Mouse (Mus musculus) gastrocnemius, adult 8-10 months (tissue): ENCODE measurements around the gene Ints11. TPM values are rescaled to one million over a fixed set of nuclear protein-coding genes. Genes with fewer than 3 reads are reported as not detected.

Experiments
- DNase-seq, 2 experiments: peaks; one replicate each; pipeline ENCODE4 v3.0.0; 2022; ENCODE audit warnings: low spot score in 2 of 2
- total RNA-seq, 4 experiments: library from RNA; stranded (reverse); gene quantifications; 2 replicates each; pipeline ENCODE4 v1.2.4; 2022

The Ints11 gene
- total RNA-seq, 4 experiments from 2014 or later, result 13.0 to 16.8 (median 14.1) TPM

- DNase-seq, result peak; percentile 37 to 60
These were observed 21.6 kb upstream of the Ints11 start for GRCm38 (mm10) chr4:155847591-155848352.

GRCm38 (mm10) chr4:155848434-155849095 is 20.8 kb upstream of the Ints11 start:
- DNase-seq, result peak; percentile 60 to 72

- DNase-seq, result no peak
These were observed 20.0 kb upstream of the Ints11 start for GRCm38 (mm10) chr4:155849391-155849790.

DNA sequence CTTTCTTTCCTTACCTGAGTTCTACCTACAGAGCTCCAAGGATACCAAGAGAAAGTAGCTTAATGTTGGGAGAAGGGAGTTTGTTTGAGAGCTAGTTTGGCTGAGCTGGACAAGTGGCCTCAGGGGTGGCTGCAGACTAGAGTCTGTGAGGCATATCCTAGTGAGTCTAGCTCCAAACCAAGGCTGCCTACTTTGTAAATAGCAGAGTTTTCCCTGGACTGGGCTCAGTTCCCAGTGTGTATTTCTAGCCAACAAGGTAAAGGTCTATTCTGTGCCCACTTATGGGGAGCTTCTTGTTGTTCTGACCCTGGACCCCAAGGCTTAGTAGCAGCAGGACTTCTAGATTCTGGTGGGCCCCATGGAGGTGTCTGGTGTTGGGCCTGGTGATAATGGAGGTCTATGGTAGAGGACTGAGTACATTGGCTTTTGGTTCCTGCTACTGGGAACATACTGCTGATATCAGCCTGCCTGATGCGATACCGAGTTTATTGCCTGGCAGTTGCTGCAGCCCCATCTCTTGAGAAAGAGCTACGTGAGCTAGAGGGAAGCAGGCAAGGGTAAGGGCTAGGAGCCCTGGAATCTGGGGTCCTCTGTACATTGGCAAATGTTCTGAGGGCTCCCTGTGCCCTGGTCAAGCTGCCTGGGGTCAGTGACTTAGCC is 19.4 kb upstream of the Ints11 start:
- no peak for DNase-seq

DNA sequence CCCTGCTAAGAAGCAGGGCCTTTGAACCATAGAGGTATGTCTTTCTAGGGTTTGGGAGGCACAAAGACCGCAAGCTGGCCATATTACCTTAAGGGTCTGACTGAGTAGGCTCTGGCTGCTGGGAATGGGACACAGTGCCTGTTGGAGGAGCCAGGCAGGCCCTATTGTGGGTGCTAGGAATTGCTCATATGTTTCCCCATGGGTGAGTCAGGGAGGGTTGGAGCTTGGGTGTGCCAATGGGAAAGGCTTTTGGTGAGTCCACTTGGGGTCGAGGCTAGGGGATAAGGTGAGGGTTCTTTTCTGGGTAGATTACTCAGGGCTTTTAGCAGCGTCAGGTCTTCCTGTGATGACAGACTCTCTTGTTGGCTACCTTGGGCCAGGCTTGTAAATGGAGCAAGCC is 18.0 kb upstream of the Ints11 start:
- DNase-seq, result no peak

GRCm38 (mm10) chr4:155851951-155852411 is 17.4 kb upstream of the Ints11 start:
- no peak for DNase-seq

- DNase-seq, result no peak
These were observed 15.9 kb upstream of the Ints11 start for GRCm38 (mm10) chr4:155853421-155853820.

- DNase-seq, result no peak
These were observed 14.4 kb upstream of the Ints11 start for GRCm38 (mm10) chr4:155854991-155855390.

GRCm38 (mm10) chr4:155856071-155856470 is 13.3 kb upstream of the Ints11 start:
- no peak for DNase-seq

DNA sequence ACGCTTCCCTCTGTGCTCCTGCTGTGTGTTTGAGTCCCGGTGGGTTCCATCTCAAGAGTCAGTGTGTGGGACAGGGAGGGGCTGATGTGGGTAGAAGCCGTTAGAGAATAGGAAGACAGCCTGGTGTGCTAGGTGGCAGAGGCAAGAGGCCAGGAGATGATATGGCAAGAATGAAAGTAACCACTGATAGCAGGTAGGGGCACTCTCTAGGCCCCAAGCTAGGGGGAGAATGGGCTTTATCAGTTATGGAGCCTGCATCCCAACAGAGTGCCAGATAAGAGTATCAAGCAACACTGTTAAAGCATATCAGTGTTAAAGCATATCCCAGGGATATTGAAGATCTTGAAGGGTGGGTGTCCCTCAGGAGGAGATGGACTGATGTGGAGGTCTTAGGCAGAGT is 12.5 kb upstream of the Ints11 start:
- no peak for DNase-seq

GRCm38 (mm10) chr4:155859318-155859717 is 10.0 kb upstream of the Ints11 start:
- DNase-seq, result no peak

DNA sequence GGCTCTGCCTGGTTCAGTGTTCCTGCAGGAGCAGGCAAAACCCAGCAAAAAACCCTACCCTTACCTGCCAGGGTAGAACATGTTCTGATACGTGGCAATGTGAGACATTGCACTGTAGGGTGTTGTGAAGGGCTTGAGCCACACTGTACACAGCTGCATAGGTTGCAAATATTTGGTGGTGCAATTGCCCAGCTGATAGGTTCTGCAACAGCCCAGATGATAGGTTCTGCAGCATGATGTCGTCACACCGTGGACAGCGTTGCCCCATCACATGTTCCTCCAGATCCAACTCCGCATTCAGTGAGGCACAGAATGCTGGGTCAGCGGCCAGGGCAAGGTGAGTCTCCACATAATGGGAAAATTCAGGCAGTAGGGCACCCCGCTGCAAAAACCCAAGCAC is 7.6 kb upstream of the Ints11 start:
- DNase-seq, result no peak

DNA sequence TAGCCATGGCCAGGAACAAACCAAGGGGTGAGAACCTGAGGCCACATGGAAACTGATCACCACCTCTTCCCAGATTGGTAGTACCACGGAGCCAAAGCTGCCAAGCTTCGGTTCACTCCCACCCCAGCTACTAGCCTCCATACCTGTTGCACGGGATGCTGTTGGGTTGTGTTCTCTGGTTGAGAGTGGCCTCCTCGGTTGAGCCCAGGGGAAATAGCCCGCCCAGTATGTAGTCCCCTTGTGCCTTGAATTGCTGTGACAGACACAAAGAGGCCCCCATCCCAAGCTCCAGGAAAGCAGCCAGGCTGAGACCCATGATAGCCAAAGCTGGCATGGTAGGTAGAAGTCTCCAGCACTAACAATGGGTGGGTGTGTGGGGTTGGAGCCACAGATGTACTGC is 6.3 kb upstream of the Ints11 start, which contains the start of gene Tas1r3:
Tas1r3 (minus strand) TSS at position 362 of the 400 bp plus-strand sequence.
- no peak for DNase-seq

- no peak for DNase-seq
These were observed 590 bp upstream of the Ints11 start for GRCm38 (mm10) chr4:155868614-155869298.

- no peak for DNase-seq
These were observed 2.1 kb downstream of the Ints11 start for GRCm38 (mm10) chr4:155871404-155871803.

DNA sequence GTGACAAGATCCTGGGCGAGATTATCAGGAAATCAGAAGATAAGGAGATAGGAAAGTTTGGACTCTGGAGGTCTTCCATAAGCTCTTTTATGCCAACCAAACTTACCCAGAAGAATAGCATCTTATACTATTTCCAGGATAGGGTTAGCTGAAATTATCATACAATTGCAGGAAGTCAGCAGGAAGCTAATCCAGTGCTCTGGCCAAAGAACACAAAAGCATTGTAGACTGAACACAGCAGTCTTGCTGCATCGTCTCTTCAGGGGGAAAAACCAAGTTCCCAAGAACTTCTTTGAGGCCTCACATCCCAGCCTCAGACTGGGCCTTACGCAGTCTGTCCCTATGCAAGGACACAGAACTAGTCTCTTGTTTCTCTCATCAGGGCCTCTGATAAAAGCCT is 14.2 kb downstream of the Ints11 start:
- DNase-seq, result no peak

DNA sequence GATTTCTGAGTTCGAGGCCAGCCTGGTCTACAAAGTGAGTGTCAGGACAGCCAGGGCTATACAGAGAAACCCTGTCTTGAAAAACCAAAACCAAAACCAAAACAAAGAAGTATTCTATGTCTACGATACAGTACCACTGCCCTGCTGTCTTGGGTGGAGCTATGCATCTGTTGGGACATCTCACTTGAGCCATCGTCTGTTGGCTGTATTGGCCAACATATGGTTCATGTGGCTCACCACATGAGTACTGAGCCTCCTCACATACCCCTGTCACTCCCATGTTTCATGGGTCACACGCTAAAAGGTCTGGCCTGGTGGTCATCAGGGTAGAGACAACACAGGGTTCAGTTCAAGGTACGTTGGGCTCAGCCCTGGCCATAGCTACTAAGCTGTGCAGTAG is 17.0 kb downstream of the Ints11 start:
- DNase-seq, result no peak

GRCm38 (mm10) chr4:155887674-155888073 is 18.3 kb downstream of the Ints11 start:
- no peak for DNase-seq

DNA sequence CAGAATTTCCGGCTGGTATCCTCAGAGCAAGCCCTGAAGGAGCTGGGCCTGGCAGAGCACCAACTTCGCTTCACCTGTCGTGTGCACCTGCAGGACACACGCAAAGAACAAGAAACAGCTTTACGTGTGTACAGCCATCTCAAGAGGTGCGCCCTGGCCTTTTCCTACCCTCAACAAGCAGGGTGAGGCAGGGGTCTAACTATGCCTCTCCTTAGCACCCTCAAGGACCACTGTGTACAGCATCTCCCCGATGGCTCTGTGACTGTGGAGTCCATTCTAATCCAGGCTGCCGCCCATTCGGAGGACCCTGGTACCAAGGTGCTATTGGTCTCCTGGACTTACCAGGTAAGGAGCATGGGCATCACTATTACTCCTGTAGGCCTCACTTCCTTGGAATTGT is 18.8 kb downstream of the Ints11 start:
- DNase-seq, result no peak

- DNase-seq, result peak in 1 of 2 experiments; percentile 2
These were observed 20.0 kb downstream of the Ints11 start for GRCm38 (mm10) chr4:155889316-155889715.

DNA sequence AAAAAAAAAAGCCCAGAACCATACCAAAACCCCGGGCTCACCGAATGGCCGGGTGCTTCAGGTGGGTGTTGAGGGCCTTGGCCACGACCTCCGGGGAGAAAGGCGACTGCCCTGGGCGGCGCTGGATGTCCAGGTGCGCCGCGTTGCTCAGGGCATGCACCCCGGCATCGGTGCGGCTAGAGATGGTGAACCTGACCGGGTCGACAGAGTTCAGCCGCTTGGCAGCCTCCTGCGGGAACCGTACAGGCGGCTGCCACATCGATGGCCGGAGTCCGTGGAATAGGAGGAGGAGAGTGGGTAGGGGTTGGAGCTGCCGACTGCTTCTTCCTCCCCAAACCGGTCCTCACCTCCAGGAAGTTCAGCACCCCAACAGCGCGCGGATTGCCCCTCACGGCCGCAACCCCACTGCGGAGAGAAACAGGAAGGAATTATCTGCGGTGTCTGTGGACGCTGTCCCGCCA is 21.7 kb downstream of the Ints11 start:
- no peak for DNase-seq
